Mouse (Mus musculus) midbrain, embryonic 13.5 days (tissue): Measurements from ENCODE around the gene Pik3cd. TPM values are rescaled to one million over a fixed set of nuclear protein-coding genes. Genes with fewer than 3 reads are reported as not detected.
A peak's percentile ranks its signal among the peaks of the same experiment; 100 is the strongest.
"Not testable (repeated sequence)": the region's sequence is repeated elsewhere in the genome, so short reads cannot be mapped to it uniquely, and the experiment has no call there.

Source experiments
- ATAC-seq: fragments of 200-750 bp; cut with Nextera tagmentation; 2 replicates; pipeline ENCODE4 v1.8.0; 2017; ENCODE audit warnings: mild to moderate bottlenecking, moderate TSS enrichment, moderate library complexity
- H3K27ac ChIP-seq: fragments of 300-500 bp; sonication (generic); 2 replicates; pipeline ENCODE4 v1.5.1; 2015; ENCODE audit warnings: inconsistent platforms, mild to moderate bottlenecking, moderate library complexity
- H3K27me3 ChIP-seq: fragments of 300-500 bp; sonication (generic); 2 replicates; pipeline ENCODE4 v1.6.1; 2015; ENCODE audit warnings: mild to moderate bottlenecking, inconsistent platforms
- H3K36me3 ChIP-seq: fragments of 300-500 bp; sonication (generic); 2 replicates; pipeline ENCODE4 v1.6.1; 2015; ENCODE audit warnings: mild to moderate bottlenecking, inconsistent platforms
- H3K4me1 ChIP-seq: fragments of 300-500 bp; sonication (generic); replicated peaks from 2 replicates; pipeline ENCODE4 v1.6.1; 2015; ENCODE audit warnings: inconsistent platforms
- H3K4me2 ChIP-seq: fragments of 300-500 bp; sonication (generic); replicated peaks from 2 replicates; pipeline ENCODE4 v1.6.1; 2015; ENCODE audit warnings: moderate library complexity, mild to moderate bottlenecking, inconsistent platforms
- H3K4me3 ChIP-seq: fragments of 300-500 bp; sonication (generic); replicated peaks from 2 replicates; pipeline ENCODE4 v1.5.1; 2015; ENCODE audit warnings: mild to moderate bottlenecking, inconsistent platforms
- H3K9ac ChIP-seq: fragments of 300-500 bp; sonication (generic); replicated peaks from 2 replicates; pipeline ENCODE4 v1.6.1; 2015; ENCODE audit warnings: mild to moderate bottlenecking, inconsistent platforms
- H3K9me3 ChIP-seq: fragments of 300-500 bp; sonication (generic); 2 replicates; pipeline ENCODE4 v1.6.1; 2016; ENCODE audit warnings: mild to moderate bottlenecking, inconsistent platforms
- WGBS: fragments of 180-500 bp; shearing (Covaris S2); methylation state at CpG from one replicate; pipeline ENCODE4 v1.1.7; 2015; 5-methylcytosine and 5-hydroxymethylcytosine counted together
- polyA plus RNA-seq: library from polyadenylated mRNA; unstranded; fragments of >200 nt; fragmentation: Nextera tagmentation; extraction: Ambion mirVana; gene quantifications from 2 replicates; pipeline ENCODE4 v1.2.1, GENCODE M21; 2015

The Pik3cd gene
- polyA plus RNA-seq, 1 experiment from 2014 or later: 13.2 TPM

DNA sequence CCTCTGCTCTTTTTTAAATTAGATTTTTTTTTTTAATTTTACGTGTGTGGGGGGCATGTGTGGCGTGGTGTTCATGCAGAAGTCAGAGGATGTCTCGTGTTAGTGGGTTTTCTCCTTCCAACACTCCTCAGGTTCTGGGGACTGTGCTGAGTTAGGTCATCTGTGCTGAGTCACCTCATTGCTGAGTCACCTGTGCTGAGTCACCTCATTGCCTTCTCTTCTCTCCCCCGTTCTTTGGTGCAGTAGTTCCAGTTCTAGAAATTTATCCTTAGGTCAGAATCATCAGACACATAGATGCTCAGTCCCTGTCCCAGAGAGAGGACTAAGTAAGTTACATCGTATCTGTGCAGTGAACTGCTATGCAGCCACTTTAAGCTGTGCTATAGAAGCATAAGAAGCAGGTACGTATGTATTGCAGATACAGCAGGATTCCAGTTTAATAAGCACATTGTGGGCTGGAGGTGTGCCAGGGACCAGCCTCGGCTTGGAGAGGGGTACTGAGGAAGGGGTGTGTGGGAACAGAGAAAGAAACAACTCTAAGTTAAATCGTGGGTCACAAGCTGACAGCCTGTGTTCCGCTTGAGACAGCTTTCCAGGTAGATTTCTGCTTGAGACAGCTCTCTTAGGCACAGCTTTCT is 69.6 kb downstream of the Pik3cd start:
- Histone ChIP-seq H3K4me2 (no peak overlapping the region), H3K27me3 (no peaks in the 10 kb centered on the region), H3K9me3 (no peaks in the 10 kb centered on the region), H3K27ac (no peak overlapping the region), H3K36me3 (peaks cover 80% of the 10 kb centered on the region), H3K9ac (no peak overlapping the region), H3K4me3 (no peak overlapping the region), H3K4me1 (no peaks in the 10 kb centered on the region)
- WGBS: 93% methylated on average over 9 of the region's 9 CpGs
- ATAC-seq: no peak

GRCm38 (mm10) chr4:149628810-149629209 is 73.6 kb downstream of the Pik3cd start:
- Histone ChIP-seq H3K9ac (no peak overlapping the region), H3K4me3 (no peak overlapping the region), H3K36me3 (peaks cover 46% of the 10 kb centered on the region), H3K27ac (no peak overlapping the region), H3K4me2 (no peak overlapping the region), H3K27me3 (no peaks in the 10 kb centered on the region), H3K4me1 (peaks cover 12% of the 10 kb centered on the region), H3K9me3 (no peaks in the 10 kb centered on the region)
- WGBS: 70% methylated on average over 9 of the region's 9 CpGs
- ATAC-seq: no peak

DNA sequence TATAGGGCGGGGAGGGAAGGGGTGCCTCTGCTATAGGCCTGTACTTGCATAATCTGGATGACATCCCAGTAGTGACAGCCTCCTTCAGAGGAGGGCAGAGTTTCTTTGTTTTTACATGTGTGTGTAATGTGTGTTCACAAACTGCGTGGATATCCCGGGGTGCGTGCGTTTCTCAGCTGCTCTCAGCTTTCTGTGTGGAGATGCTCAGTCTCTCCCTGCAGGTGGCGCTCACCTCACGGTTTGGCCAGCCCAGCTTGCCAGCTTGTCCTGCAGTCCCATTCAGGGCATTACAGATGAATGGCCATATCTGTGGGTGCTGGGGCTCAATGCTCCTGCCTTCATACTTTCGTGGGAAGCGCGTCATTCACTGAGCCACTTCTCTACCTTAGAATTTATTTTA is 74.0 kb downstream of the Pik3cd start:
- H3K27ac ChIP-seq: no peak overlapping the region
- peaks cover 12% of the 10 kb centered on the region for H3K4me1 ChIP-seq
- no peak overlapping the region for H3K4me3 ChIP-seq
- 77% methylated on average over 10 of the region's 10 CpGs for WGBS
- no peaks in the 10 kb centered on the region for H3K9me3 ChIP-seq
- H3K9ac ChIP-seq: no peak overlapping the region
- no peaks in the 10 kb centered on the region for H3K27me3 ChIP-seq
- no peak overlapping the region for H3K4me2 ChIP-seq
- H3K36me3 ChIP-seq: peaks cover 42% of the 10 kb centered on the region
- ATAC-seq: peak; percentile 62; the same call in 1 of the 2 replicates

DNA sequence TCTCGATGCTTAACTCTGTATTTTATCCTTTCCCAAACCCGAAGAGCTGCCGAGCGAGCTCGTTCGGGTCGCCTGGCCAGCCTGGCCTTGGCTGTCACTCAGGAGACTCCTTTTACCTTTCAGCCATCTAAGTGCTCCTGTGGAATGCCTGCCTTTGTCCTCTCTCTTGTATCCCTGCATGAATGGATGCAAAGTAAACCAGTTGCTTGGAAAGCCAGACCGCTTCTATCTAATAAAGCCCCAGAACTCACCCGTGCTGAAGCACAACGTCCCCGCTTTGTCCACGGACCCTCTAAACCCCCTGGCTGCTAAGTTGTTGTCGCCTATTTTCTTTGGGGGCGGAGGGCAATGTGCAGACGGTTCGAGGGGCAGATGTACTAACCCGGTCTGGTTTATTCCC is 75.6 kb downstream of the Pik3cd start:
- Histone ChIP-seq H3K4me1 (peaks cover 12% of the 10 kb centered on the region), H3K36me3 (peaks cover 28% of the 10 kb centered on the region), H3K4me2 (peak overlapping the region; percentile 11; the same call in 1 of the 2 replicates), H3K27me3 (no peaks in the 10 kb centered on the region), H3K9ac (no peak overlapping the region; the same call in 1 of the 2 replicates), H3K4me3 (no peak overlapping the region), H3K9me3 (no peaks in the 10 kb centered on the region), H3K27ac (0 out of 2 replicates have a peak overlapping the region, but pooled peaks have one; percentile 6)
- no peak for ATAC-seq
- whole genome bisulfite sequencing: 32% methylated on average over 17 of the region's 17 CpGs

DNA sequence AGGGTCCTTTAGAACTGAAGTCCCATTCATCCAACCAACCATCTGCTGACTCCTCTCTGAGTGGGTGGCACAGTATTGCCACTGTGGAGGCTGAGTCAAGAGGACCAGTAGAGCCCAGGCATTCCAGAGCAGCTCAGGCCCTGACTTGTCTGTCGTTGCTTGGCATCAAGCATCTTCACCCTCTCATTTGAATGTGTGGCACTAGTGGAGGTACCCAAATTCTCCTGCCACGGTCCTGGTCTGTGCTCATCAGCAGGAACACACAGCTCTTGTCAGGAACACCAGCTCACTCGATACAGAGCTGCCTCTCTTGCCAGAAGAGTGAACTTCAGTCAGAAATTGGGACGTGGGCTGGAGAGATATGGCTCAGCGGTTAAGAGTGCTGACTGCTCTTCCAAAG is 78.7 kb downstream of the Pik3cd start:
- Histone ChIP-seq H3K27me3 (no peaks in the 10 kb centered on the region), H3K4me2 (no peak overlapping the region), H3K36me3 (peaks cover 5% of the 10 kb centered on the region; the same call in 1 of the 2 replicates), H3K4me1 (peaks cover 29% of the 10 kb centered on the region), H3K4me3 (no peak overlapping the region), H3K27ac (no peak overlapping the region), H3K9me3 (no peaks in the 10 kb centered on the region), H3K9ac (no peak overlapping the region)
- no peak for ATAC-seq
- 85% methylated on average over 5 of the region's 5 CpGs for WGBS

DNA sequence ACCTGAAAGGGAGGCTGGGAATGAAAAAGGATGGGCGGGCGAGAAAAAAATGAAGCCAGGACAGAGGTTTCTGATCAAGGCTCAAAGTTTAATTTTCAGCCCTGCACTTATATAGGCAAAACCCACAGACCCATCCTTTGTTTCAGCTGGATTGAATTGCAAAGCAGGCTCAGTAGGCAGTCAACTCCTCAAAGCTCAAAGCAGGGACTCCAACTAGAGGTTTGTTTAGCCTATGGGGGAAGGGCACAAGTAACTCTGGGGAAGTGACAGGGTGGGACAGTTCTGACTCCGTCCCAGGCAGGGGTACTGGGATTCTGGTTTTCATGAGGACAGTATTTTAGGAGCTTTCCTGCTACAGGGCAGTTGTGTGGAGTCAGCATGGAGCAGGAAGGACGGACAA is 81.1 kb downstream of the Pik3cd start:
- H3K9ac ChIP-seq: no peak overlapping the region
- H3K4me2 ChIP-seq: no peak overlapping the region
- peaks cover 18% of the 10 kb centered on the region for H3K4me1 ChIP-seq
- no peak for ATAC-seq
- no peaks in the 10 kb centered on the region for H3K9me3 ChIP-seq
- no peaks in the 10 kb centered on the region for H3K27me3 ChIP-seq
- H3K27ac ChIP-seq: no peak overlapping the region
- no peak overlapping the region for H3K4me3 ChIP-seq
- 40% methylated on average over 4 of the region's 4 CpGs for WGBS
- H3K36me3 ChIP-seq: peaks cover 9% of the 10 kb centered on the region

DNA sequence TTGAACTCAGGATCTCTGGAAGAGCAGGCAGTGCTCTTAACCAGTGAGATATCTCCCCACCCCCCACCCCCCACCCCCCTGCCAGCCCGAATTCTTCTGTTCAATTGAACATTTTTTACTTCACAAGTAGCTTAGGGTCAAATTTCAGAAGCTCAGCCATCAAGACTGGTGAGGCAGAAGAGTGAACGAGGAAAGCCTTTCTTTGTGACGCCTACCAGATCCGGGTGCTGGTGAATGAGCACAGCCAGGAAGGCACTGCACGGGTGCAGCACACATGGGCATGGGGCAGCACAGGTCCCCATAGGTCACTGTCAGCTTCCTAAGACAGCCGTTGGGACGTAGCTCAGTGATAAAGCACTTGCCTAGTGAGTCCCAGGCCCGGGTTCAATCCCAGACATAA is 82.4 kb downstream of the Pik3cd start:
- 19% methylated on average over 8 of the region's 8 CpGs for WGBS
- Histone ChIP-seq H3K4me1 (peaks cover 17% of the 10 kb centered on the region), H3K4me2 (no peak overlapping the region), H3K27me3 (no peaks in the 10 kb centered on the region), H3K9ac (no peak overlapping the region), H3K36me3 (peaks cover 20% of the 10 kb centered on the region), H3K4me3 (no peak overlapping the region), H3K9me3 (no peaks in the 10 kb centered on the region), H3K27ac (no peak overlapping the region)
- ATAC-seq: no peak

GRCm38 (mm10) chr4:149616999-149617398 is 85.4 kb downstream of the Pik3cd start:
- H3K27ac ChIP-seq, H3K9me3 ChIP-seq, H3K4me3 ChIP-seq, H3K27me3 ChIP-seq, ATAC-seq, H3K4me2 ChIP-seq, H3K9ac ChIP-seq: not testable (repeated sequence)
- Histone ChIP-seq H3K4me1 (peaks cover 17% of the 10 kb centered on the region), H3K36me3 (peaks cover 27% of the 10 kb centered on the region)
- 94% methylated on average over 3 of the region's 3 CpGs for WGBS

DNA sequence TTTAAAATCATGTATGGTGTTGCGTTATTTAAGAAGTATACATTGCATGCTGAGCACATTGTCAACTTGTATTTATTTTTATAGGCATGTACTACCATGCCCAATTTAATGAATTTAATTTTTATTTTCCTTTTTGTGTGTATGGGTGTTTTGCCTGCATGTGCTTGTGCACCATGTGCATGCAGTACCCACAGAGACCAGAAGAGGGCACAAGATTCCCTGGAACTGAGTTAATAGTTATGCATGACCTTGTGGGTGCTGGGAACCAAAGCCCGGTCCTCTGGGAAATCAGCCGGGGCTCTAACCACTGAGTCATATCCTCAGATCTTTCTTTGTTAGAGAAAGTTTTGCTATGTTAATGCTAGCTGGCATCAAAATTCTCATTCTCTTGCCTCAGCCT is 87.5 kb downstream of the Pik3cd start:
- H3K4me2 ChIP-seq: no peak overlapping the region
- H3K27ac ChIP-seq: no peak overlapping the region
- H3K27me3 ChIP-seq: no peaks in the 10 kb centered on the region
- no peak overlapping the region for H3K9ac ChIP-seq
- H3K4me1 ChIP-seq: no peaks in the 10 kb centered on the region
- no peaks in the 10 kb centered on the region for H3K9me3 ChIP-seq
- WGBS: over 99% methylated on average over 3 of the region's 3 CpGs
- H3K4me3 ChIP-seq: no peak overlapping the region
- peaks cover 27% of the 10 kb centered on the region for H3K36me3 ChIP-seq
- no peak for ATAC-seq

- H3K36me3 ChIP-seq: peaks cover 27% of the 10 kb centered on the region
- WGBS: 75% methylated on average over 6 of the region's 6 CpGs
- H3K4me1 ChIP-seq: peaks cover 11% of the 10 kb centered on the region
- not testable (repeated sequence) for H3K4me3 ChIP-seq, H3K9me3 ChIP-seq, H3K4me2 ChIP-seq, H3K27ac ChIP-seq, H3K9ac ChIP-seq, H3K27me3 ChIP-seq
- ATAC-seq: peak; percentile 24; the same call in 1 of the 2 replicates
Measured at GRCm38 (mm10) chr4:149613497-149613896, 88.9 kb downstream of the Pik3cd start.

DNA sequence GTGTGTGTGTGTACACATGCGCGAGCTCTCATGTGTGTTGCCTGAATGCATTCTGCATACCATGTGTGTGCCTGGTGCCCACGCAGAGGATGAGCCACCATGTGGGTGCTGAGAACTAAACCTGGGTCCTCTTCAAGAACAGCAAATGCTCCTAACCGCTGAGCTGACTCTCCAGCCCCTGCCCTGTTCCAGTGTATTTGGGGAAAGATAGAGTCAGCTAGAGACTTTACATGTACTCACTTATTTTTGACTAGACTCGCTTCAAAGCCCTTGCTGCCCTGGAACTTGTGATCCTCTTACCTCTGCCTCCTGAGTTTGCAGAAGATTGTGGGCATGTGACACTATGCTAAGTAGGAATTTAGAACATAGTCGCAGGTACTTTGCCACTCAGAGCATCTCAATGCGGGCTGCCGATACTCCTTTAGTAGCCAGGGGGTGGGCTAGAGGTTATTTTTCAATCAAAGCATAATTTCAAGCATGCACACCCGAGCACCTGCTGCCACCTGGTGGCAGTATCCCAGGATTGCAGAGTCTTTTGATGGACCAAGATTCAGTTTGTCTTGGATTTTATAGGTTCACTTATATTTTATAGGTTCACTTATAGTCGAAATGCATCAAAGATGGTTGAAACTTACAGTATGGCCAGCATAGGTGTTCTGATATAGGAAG is 90.9 kb downstream of the Pik3cd start:
- H3K4me3 ChIP-seq: no peak overlapping the region
- no peak overlapping the region for H3K27ac ChIP-seq
- no peaks in the 10 kb centered on the region for H3K27me3 ChIP-seq
- no peak overlapping the region for H3K9ac ChIP-seq
- WGBS: 54% methylated on average over 10 of the region's 10 CpGs
- no peak for ATAC-seq
- H3K4me1 ChIP-seq: peaks cover 29% of the 10 kb centered on the region
- H3K36me3 ChIP-seq: peaks cover 21% of the 10 kb centered on the region
- no peak overlapping the region for H3K4me2 ChIP-seq
- no peaks in the 10 kb centered on the region for H3K9me3 ChIP-seq

DNA sequence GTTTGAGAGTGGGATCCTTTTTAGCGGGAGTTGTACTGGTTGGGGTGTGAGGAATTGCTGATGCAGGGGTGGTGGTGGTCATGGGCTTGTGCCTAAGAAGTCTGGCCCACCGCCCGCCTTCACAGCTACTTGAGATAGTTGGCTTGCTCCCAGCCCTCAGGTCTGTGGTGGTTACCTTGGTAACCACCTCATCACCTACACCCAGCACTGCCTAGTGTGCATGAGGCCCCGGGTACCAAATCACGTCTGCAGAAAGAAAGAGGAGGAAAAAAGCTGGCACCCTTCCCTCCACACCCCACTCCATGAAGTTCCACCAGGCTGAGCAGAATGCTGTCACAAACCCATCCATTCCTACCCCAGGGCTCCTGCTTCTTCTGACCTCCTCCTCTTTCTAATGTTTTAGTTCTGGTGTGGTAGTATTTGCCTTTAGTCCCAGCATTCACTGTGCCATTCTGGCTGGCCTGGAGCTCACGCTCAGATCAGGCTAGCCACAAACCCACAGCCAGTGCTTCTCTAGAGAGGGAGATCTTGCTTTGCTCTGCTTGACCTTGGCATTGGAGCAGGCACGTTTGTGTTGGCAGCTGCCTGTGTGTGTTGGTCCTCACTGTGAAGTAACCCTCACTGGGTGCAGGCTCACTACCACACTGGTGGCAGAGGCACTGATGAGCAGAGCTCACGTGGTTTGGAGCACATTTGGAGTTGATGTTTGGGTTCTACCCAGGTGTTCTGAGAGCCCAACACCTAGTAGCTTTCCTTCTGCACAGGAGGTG is 92.9 kb downstream of the Pik3cd start:
- Histone ChIP-seq H3K4me1 (peaks cover 39% of the 10 kb centered on the region), H3K27me3 (no peaks in the 10 kb centered on the region), H3K4me2 (no peak overlapping the region), H3K36me3 (peaks cover 2% of the 10 kb centered on the region; the same call in 1 of the 2 replicates), H3K9me3 (0 out of 2 replicates have a peak, but pooled peaks cover 2% of the 10 kb centered on the region), H3K9ac (0 out of 2 replicates have a peak overlapping the region, but pooled peaks have one; percentile 11), H3K4me3 (no peak overlapping the region), H3K27ac (no peak overlapping the region)
- 66% methylated on average over 8 of the region's 8 CpGs for WGBS
- ATAC-seq: 0 out of 2 replicates have a peak, but pooled peaks have one; percentile 14
